Mouse (Mus musculus): Measurements from ENCODE around the gene Pxylp1.

DNA sequence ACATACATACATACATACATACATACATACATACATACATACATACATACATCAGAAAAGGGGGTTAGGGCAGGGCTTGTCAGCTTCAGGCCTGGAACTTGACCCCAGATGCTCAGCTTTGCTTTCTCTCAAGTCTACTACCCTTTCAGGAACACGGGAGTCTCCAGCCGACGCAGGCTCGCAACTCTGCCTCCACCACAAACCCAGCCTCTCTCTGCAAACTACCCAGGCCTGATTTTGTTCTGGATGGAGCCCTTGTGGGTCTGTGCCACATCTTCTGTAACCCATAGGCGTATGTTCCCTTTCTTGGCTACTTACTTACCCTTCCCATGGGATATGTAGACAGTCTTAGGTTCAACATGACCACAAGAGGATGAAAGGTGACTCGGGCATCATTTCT, 1.7 kb downstream of the Pxylp1 start:
- no peak for TF ChIP-seq ZC3H11A (IDR thresholded peaks at IDR 0.05; ENCODE audit: borderline replicate concordance, low read depth, low read length)
- no peak for TF ChIP-seq HCFC1 (IDR thresholded peaks at IDR 0.05; ENCODE audit: borderline replicate concordance, insufficient read depth, low read length)
- TF ChIP-seq ZNF384 (IDR thresholded peaks at IDR 0.05; ENCODE audit: low read depth, low read length): no peak
- TF ChIP-seq MAFK (IDR thresholded peaks at IDR 0.05; ENCODE audit: insufficient read depth, low read depth, low read length): no peak
- TF ChIP-seq CHD2 (IDR thresholded peaks at IDR 0.05; ENCODE audit: low read depth, low read length): no peak

All from ES-E14 (cell line).